Comparison of ENCODE assay signal across 8 mouse cellular contexts in the genomic region with DNA sequence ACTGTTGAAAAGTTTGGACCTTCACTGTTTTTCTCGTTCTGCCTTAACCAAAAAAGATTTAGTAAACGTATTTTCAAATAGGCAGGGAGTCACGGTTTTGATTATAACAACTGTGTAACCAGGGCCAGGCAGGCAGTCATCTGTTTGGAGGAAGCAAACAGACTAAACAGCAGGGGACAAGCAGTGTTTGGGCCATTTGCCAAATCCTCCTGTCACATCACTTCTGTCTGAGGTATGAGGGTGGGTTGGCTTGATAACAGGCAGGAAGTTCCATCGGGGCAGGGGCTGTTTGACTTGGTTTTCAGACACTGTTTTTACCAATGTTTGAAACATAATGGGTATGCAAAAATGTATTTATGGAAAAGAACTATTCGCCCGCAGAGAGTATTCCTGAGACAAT. TPM values are rescaled to one million over a fixed set of nuclear protein-coding genes. Genes with fewer than 3 reads are reported as not detected.
DNase-seq lines count a peak whose midpoint lies in the region; ATAC-seq and TF ChIP-seq lines count a peak whose summit lies in the region.

No protein-coding gene starts in this region.

- H3K9ac ChIP-seq in lung, embryonic 14.5 days: no peak overlapping the region

- TF ChIP-seq CTCF in lung, embryonic 14.5 days (IDR thresholded peaks at IDR 0.05; ENCODE audit: low read depth): no peak
- no peak for TF ChIP-seq CTCF in lung, adult 2 months (IDR thresholded peaks at IDR 0.05; ENCODE audit: insufficient read depth, low read length)

- 0 out of 2 replicates have a peak, but pooled peaks have one; percentile 48 for ATAC-seq in lung, embryonic 14.5 days (ENCODE audit: insufficient read depth)

- no peak for TF ChIP-seq POLR2A in lung, adult 2 months (IDR thresholded peaks at IDR 0.05; ENCODE audit: borderline replicate concordance, extremely low read depth, low read depth, low read length)

- peak overlapping the region; percentile 12; the same call in 1 of the 2 replicates for H3K4me2 ChIP-seq in lung, embryonic 14.5 days

- 16% methylated on average over 6 of the region's 6 CpGs for WGBS in lung, embryonic 14.5 days
- 12% methylated on average over 6 of the region's 6 CpGs for WGBS in lung, adult 2 months

- DNase-seq in lung, embryonic 14.5 days: peak; percentile 87
- no peak for DNase-seq in lung, adult 2 months
- peak; percentile 56 to 69 for DNase-seq in cerebellum, postnatal 25 days
- DNase-seq in heart, postnatal 14 days: peak; percentile 33 to 43
- peak; percentile 40 for DNase-seq in mesoderm, embryonic 11.5 days (ENCODE audit: low read depth, low spot score)
- DNase-seq in testis, postnatal 10 days (ENCODE audit: low spot score): no peak
- no peak for DNase-seq in spleen, adult 18-20 months
- no peak for DNase-seq in c-Kit-positive CD71-positive TER-119-positive erythroid progenitor cells, embryonic 14.5 days (ENCODE audit: low spot score)

- H3K27me3 ChIP-seq in lung, embryonic 14.5 days (ENCODE audit: insufficient read depth, low read length): no peaks in the 10 kb centered on the region

- no peaks in the 10 kb centered on the region for H3K9me3 ChIP-seq in lung, embryonic 14.5 days (ENCODE audit: low read depth, low read length)

- peak overlapping the region; percentile 3; the same call in 1 of the 2 replicates for H3K27ac ChIP-seq in lung, embryonic 14.5 days (ENCODE audit: low read depth)

- no peak overlapping the region for H3K4me3 ChIP-seq in lung, embryonic 14.5 days (ENCODE audit: low read depth, low read length)
- H3K4me3 ChIP-seq in lung, adult 2 months (replicated peaks; ENCODE audit: extremely low read depth, low read depth, low read length): no peak overlapping the region

- H3K36me3 ChIP-seq in lung, embryonic 14.5 days (ENCODE audit: insufficient read depth): no peaks in the 10 kb centered on the region

- H3K4me1 ChIP-seq in lung, embryonic 14.5 days (ENCODE audit: insufficient read depth): peaks cover 34% of the 10 kb centered on the region
- peaks cover 45% of the 10 kb centered on the region for H3K4me1 ChIP-seq in lung, adult 2 months (ENCODE audit: control insufficient read depth, insufficient read depth, low read length)

- intact Hi-C loops in heart, postnatal 14 days (cut with DNase I): no loop called here

RNA-seq across cellular contexts. Expression of gene Zfand3, which starts 22.1 kb away (rescaled TPM):
- polyA plus RNA-seq in lung, embryonic 14.5 days (2014; fragmentation: Nextera tagmentation; extraction: Ambion mirVana): 41.2 and 47.5 TPM in 2 replicates
- polyA plus RNA-seq in lung, adult 2 months (2012; rRNA removed): 93.6 and 122 TPM in 2 replicates
- total RNA-seq in heart, postnatal 14 days (2021): 100 to 1,000 TPM; 118 to 128 TPM

RNA-seq across cellular contexts. Expression of gene Mdga1, which starts 56.7 kb away (rescaled TPM):
- polyA plus RNA-seq in lung, embryonic 14.5 days (2014; fragmentation: Nextera tagmentation; extraction: Ambion mirVana): 4.7 and 8.9 TPM in 2 replicates
- polyA plus RNA-seq in lung, adult 2 months (2012; rRNA removed): 3.9 and 4.4 TPM in 2 replicates
- total RNA-seq in heart, postnatal 14 days (2021): 10 to 100 TPM; 16.0 to 22.2 TPM

Comparison
In these comparisons a context has a peak if more than half of its experiments do, and no peak if none do; other contexts are left out.
1. DNase-seq: peak in lung, embryonic 14.5 days (single experiment), cerebellum, postnatal 25 days (2 of 2), heart, postnatal 14 days (2 of 2) and mesoderm, embryonic 11.5 days (single experiment); none in lung, adult 2 months (single experiment), testis, postnatal 10 days (single experiment), spleen, adult 18-20 months (0 of 2) and c-Kit-positive CD71-positive TER-119-positive erythroid progenitor cells, embryonic 14.5 days (single experiment).